Mouse (Mus musculus) thymus, postnatal 25 days (tissue): Measurements from ENCODE around the gene Adam23.

Source experiments
- DNase-seq: peaks from one replicate; pipeline ENCODE4 v3.0.0; 2022

The Adam23 gene

GRCm38 (mm10) chr1:63486646-63487045 is 41.0 kb downstream of the Adam23 start:
- DNase-seq = no peak

- no peak for DNase-seq
These were observed 45.3 kb downstream of the Adam23 start for GRCm38 (mm10) chr1:63491001-63491400.

GRCm38 (mm10) chr1:63493325-63493724 is 47.6 kb downstream of the Adam23 start:
- no peak for DNase-seq

GRCm38 (mm10) chr1:63507386-63507785 is 61.7 kb downstream of the Adam23 start:
- no peak for DNase-seq

GRCm38 (mm10) chr1:63508801-63509200 is 63.1 kb downstream of the Adam23 start:
- DNase-seq = no peak

GRCm38 (mm10) chr1:63511416-63511815 is 65.7 kb downstream of the Adam23 start:
- DNase-seq = no peak

- DNase-seq = no peak
These were observed 72.1 kb downstream of the Adam23 start for GRCm38 (mm10) chr1:63517800-63518199.

GRCm38 (mm10) chr1:63518814-63519213 is 73.1 kb downstream of the Adam23 start:
- DNase-seq = no peak

GRCm38 (mm10) chr1:63529901-63530300 is 84.2 kb downstream of the Adam23 start:
- DNase-seq = no peak

GRCm38 (mm10) chr1:63534271-63534827 is 88.7 kb downstream of the Adam23 start:
- DNase-seq = no peak

GRCm38 (mm10) chr1:63539884-63540613 is 94.4 kb downstream of the Adam23 start:
- DNase-seq = no peak

GRCm38 (mm10) chr1:63544122-63544521 is 98.4 kb downstream of the Adam23 start:
- no peak for DNase-seq

GRCm38 (mm10) chr1:63553039-63553438 is 107.3 kb downstream of the Adam23 start:
- DNase-seq = no peak

GRCm38 (mm10) chr1:63561772-63562520 is 116.3 kb downstream of the Adam23 start:
- DNase-seq = no peak

- DNase-seq = no peak
These were observed 118.2 kb downstream of the Adam23 start for GRCm38 (mm10) chr1:63563928-63564327.

GRCm38 (mm10) chr1:63566501-63566900 is 120.8 kb downstream of the Adam23 start:
- DNase-seq = no peak

GRCm38 (mm10) chr1:63567031-63567430 is 121.3 kb downstream of the Adam23 start:
- DNase-seq = no peak

GRCm38 (mm10) chr1:63572229-63572628 is 126.5 kb downstream of the Adam23 start:
- no peak for DNase-seq

GRCm38 (mm10) chr1:63573432-63573831 is 127.7 kb downstream of the Adam23 start:
- no peak for DNase-seq

GRCm38 (mm10) chr1:63573864-63574611 is 128.3 kb downstream of the Adam23 start:
- DNase-seq = no peak

- no peak for DNase-seq
These were observed 131.1 kb downstream of the Adam23 start for GRCm38 (mm10) chr1:63576803-63577202.

GRCm38 (mm10) chr1:63579153-63579552 is 133.5 kb downstream of the Adam23 start:
- no peak for DNase-seq

GRCm38 (mm10) chr1:63586869-63587268 is 141.2 kb downstream of the Adam23 start:
- no peak for DNase-seq
